Mouse (Mus musculus): ENCODE measurements at regions not wholly inside any gene's neighbourhood (a gene's known extent, or its start where the extent isn't known, plus 50 kb on each side); places are given as distances from the start of the nearest gene placed in this dataset.

DNA sequence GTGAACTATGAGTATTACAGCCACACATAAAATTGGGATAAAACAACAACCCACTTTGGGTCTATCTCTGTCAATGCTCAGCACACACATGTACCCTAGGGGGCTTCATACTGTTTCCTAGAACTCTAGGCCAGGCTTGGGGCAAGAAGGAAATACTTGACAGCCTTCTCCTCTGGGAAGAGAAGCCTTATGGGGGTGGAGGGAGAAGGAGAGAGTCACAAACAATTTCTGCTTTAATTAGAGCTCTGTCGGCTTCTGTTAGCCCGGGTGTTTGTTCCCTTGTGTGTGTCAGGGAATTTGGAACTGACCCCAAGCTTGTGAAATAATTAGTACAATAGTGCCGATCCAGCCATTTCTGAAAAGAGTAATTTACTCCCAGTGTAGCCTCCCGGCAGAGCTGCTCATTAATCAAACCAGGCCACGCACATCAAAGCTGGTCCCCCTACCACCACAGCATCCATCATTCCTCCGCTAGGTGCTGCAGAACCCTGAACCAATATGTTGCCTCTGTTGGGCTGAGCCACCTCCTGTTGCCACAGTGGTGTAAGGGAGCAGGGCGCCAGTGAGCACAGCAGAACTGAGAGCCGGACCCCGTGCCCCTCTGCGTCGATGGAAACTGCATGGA lies 307.3 kb downstream of the Tmem114 start:
- no peak for DNase-seq

DNA sequence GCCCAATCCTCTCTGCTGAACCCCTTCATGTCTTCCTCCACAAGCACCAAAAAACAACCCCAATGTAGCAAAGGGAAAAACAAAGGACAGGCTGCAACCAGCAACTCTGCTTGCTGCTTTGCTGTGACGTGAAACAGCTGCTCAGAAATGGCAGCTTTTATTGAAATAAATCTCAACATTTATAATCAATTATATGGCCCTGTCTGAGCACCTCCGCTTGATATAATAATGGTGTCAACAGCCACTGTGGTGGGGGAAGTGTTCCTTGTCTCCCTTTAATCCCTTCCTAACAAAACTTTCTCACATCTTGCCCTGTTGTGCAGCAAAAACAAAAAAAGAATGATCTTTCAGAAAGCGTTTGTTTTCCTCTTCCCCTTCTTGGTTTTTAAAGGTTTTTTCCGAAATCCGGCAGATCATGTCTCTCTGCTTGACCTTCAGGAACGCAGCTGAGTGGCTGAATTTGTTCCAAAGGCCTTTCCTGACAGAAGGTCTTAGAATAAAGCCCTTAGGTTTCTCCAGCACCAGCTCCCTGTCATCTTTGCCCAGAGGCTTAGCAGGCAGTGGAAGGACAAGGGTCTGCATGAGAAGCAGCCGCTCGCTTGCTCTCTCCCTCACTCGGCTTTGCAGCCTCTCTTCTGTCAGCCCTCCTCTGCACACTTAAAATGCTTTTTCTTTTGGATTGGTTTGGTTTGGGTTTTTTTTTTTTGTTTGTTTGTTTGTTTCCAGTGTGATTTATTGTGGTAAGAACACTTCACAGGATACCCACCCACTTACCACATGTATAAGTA lies 313.4 kb downstream of the Tmem114 start:
- no peak for DNase-seq

DNA sequence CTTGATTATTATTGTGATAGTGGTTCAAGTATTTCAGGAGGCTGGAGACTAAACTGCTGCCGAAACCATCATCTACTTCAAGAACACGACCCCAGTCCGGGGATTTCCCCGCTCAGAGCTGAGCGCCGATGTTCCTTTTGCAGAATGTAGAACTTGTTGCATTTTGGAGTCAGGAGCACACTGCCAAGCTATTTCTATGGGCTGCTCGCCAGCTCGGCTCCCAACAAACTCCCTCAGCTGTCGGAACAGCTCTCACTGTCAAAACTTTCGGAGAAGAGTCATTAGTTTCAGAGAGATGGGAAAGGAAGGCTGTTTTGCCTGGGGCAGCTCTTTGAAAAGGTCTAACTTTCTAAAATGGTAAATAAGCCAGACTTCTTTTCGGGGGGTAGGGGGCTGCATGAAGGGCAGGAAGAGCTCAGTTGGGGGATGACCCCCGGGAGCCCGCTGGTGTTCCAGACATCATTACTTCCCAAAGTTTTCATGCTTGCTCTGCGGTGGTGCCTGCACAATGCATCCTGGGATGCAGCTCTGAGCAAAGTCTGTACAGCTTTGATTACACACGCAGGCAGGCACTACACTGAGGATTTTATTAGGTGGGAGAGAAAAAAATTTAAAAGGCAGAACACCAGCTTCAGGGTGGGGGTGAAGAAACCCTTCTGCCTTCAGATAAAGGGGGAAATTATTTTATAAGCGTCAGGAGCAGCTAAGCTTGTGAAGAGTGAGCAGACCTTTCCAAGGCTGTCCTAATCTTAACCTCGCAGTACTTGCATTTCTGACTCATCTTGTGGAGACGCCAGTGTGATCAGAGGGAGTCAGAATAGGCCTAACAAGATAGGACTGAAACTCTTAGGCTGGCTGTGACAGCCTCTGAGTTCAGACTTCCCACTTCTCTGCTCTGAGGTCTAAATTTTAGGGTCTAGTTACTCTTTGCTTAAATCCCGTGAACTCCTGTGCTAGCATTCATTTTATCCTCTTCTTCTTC lies 316.5 kb downstream of the Tmem114 start:
- DNase-seq = no peak

DNA sequence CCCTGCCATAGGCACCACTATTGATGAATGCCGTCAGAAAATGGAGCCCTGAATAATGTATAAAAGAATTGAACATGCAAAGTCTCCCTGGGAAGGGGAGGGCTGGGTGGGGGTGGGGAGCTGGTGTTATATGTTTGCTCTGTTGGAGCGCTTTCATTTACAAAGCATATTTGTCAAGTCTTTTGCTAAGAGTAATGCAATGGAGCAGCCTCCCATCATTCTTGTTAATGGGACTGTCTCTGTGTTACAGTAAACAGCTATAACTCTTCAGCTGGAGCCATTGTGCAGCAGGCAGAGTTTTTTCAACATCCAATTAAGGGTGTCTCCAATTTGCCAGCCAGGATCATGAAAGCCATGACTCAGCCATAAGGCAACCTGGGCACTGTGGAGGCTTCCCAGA lies 345.9 kb downstream of the Tmem114 start:
- no peak for DNase-seq

DNA sequence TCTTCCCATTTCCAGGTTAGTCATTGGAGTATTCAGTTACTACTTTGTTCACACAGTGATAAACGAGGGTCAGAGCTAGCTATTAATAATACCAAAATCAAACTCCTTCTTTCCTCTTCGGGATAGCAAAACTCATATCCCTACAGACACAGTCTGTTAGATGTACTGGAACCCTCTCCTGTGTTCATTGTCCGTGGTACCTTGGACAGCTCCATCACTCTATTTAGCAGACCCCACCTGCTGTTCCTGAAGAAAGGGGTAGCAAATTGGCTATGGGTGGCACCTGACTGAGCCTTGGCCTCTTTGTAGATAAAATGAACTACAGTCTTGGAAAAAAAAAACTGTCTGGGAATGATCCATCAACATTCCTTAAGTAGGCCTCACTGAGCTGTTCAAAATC lies 346.5 kb downstream of the Tmem114 start:
- no peak for DNase-seq

DNA sequence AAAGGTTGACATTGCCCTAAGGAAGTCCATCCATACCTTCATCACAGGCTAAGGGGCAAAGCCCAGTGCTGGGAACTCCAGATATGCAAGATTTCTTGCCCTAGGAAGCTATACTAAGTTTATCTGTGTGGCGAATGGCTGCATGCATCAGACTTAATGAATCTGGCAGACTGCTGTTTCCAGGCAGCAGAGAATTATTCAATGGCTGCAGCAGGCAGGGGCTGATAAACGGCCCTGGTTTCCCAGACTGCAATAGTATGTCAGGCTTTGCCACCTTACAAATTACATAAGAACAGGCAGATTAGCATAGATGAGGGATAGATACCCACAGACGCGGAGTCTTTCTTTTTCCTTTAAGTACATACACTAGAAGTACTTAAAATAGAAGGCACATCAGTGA lies 350.2 kb downstream of the Tmem114 start:
- no peak for DNase-seq

DNA sequence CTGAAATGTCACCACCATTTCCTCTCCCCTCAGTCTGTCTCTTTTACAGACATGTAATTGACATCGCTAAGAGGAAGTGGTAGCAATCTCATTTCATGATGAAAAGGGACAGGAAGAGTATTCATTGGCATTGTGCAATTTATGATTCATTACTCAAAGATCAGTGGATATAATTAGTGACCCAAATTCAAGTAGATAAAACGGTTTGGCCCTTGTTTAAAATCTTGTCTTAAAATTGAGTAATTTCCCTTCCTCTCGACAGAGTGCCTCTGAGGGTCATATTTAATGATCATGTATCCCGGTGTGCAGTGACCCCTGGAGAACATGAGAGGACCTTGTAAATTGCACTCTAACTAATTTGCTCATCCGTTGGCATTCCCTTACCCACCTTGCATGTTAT lies 371.0 kb downstream of the Tmem114 start:
- DNase-seq = no peak

DNA sequence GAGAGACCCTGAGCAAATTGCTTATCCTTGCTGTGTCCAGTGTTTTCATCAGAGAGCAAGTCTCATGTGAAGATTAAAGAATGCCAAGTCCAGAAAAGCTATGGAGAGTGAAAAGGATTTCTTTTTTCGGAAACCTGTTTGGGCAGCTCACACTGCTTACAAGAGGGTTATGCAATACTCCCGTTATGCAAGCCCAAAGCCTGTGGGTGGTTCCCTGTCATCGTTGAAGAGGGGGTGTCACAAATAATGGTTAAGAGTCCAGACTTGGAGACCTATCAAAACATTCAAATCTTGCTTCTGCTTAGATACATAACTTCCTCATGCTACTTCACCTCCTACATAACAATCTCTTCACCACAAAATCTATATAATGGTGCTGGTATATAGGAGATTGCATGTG lies 416.0 kb downstream of the Tmem114 start:
- DNase-seq = no peak

DNA sequence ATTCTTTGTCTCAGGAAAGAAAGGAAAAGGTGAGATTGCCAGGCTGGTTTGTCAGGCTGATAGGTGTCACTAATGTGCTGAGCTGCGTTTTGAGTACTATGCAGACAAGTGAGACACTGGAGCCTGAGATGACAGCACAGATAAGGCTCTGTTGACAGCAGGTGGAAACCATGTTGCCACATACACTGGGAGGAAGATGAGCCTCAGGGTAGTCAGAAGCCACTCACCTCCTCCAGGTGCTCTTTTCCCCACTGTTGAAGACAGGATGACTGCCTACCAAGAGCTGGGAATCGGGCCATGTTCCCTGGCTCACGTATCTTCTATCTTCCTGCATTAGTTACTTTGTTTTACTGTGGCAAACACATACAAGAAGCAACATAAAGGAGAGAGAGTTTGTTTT lies 418.3 kb downstream of the Tmem114 start:
- DNase-seq = no peak

DNA sequence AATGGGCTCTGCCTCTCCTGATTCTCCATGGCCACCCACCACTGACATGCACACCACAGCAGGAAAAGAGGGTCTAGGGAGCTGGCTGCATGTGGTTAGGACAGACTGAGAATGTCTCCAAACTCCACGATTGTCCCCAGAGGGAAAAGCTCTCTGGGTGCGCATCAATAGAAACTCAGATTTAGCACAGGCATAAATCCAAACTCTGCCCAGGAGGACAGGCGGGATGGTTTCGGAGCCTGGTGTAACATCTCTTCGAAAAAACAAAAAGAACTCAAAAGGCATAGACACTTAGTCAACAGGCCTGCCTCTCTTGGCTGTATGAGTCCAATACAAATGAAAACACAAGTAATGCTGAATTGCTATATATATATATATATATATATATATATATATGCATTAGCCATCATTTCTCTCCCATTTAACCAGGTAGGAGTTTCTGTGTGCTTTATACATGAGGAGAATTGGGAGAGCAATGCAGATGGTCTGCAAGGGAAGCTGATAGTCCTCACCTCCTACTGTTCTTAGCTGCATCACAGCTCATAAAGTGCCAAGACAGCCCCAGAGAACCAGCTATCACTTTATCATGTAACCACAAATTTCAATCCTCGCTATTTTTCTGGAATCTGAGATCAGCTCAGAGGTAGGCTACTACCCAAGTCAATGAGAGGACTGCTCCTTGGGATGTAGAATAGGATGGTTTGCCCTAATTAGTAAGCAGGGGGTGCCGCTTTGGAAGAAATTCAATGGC lies 422.4 kb downstream of the Tmem114 start:
- DNase-seq = no peak

DNA sequence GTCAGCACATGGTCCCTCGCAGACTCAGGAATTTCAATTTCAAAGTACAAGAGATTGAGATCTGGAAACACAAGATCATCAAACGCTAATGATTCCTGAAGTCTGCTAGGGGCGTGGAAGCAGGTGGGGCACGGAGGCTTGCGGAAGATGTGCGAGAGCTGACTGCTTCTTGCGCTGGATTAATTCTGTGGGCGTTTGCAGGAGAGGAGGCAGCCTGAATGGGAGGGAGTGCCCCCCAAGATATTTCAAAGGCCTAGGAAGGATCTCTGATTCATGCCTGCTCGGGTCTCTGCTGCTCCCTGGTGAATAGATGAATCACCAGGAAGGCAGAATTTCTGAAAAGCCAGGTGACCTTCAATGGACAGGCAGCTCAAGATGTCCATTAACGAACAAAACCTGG lies 442.1 kb downstream of the Tmem114 start:
- DNase-seq = no peak

DNA sequence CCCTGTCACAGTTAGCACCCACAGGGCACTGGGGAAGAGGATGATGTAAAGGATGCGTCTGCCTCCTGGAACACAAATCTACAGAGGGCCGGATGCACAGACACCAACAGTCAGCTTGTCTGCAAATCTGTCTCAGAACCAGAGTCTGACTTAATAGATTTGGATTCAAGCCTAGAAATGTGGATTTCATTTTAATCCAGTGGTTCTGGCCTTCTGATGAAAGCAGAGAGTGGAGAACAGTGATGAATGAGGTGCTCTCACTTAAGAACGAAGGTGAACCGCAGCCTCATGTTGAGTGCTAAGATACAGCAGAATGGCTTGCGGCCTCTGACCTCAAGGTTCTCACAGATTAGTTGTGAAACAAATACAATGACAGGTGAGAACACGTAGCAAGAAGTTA lies 446.5 kb downstream of the Tmem114 start:
- DNase-seq = no peak

DNA sequence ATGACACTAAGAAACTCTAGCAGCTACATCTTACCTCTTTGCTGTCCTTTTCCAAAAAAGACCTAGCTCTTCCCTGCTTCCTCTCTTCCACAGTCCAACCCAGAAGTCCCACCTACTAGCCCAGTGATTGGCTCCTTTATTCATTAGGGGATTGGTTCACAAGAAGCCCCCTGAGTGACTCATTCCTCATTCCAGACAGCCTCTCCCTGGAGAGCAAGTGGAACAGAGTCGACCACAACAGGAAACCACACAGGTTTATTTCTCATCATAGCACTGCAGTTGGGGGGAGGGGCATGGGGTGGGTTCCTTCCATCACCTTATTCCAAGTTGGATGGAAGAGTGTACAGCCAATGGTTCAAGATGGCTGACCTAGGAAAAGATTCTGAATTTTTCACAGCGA lies 473.3 kb downstream of the Tmem114 start:
- no peak for DNase-seq

DNA sequence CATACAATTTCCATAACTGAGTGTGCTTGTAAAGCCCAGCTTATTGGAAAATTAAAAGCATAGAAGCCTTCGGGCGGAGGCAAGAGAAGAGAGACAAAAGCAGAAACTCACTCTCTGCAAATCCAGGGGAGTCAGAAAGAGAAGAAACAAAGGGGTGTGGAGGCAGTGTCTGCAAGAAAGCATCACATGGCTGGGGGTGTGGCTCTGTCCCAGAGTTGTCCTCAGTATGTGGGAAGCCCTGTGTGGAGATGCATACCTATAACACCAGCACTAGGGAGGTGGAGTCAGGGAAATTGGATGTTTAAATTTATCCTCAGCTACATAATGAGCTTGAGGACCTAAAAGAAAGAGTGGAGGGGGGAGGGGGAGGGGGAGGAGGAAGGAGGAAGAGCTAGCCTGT lies 482.6 kb downstream of the Tmem114 start:
- DNase-seq = no peak

DNA sequence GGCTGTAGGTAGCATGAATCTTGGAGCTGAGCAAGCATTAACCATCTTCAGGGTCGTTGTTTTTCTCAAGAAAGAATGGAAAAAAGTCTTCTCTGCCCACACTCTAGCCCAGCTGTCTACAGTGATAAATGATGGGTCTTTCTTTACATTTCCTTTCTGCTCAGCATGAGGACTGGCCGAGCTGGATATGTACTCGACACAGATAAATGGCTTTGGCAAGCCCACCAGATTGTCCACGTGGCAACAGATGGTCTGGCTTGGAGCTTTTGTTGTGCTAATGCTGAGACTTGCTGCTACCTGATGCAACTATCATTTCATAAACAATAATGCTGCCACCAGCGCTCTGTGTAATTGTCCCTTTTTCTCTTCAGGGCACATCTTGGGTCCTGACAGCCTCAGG lies 487.8 kb downstream of the Tmem114 start:
- peak; percentile 6 for DNase-seq

DNA sequence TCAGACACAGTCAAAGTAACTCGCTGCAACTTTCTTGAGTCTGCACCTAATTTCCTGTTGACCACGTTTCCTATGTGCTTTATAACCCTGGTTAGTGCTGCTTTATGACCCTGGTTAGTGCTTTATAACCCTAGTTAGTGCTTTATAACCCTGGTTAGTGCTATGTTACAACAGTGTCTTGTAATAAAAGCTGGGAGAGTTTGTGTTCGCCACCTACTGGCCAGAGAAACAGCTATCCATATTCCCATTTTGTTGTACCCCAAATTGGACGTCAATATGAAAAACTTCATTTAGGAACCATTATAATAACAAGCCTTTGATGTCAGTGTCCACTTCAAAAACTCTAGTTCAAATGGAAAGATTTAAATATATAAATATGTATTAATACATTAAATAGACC lies 492.6 kb downstream of the Tmem114 start:
- DNase-seq = peak; percentile 4

DNA sequence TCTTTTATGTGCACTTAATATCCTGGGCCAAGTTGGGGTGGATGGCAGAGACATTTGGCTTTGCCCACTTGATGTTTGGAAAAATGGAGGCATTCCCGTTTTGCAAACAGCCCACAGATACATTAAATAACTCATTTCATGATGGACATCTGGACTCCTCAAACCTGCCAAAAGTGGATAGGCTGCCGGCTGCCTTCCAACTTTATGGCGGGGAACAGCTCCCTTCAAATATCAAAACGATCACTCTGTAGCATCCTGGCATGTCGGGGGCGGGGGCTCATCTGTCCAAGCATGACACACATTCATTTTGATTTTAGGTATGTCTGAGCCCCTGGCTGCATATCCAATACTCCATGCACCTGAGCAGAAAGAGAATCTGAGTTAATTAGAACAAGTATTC lies 493.3 kb downstream of the Tmem114 start:
- no peak for DNase-seq

DNA sequence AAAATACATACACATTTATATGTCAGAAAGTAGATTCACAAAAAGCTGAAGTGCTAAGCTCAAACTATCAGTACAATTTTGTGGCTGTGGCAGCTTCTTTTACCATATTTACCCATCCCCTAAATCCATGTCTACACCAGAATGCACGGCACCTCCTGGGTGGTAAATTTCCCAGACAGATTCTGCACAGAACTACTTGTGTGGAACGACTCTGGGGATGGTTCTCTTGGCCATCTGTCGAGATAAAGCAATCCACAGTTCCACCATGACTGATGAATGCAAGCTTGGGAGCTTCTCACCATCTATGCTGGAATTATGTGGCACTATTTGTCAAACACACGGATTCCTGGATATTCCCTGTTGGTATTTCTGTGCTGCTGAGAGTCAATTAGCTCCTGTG lies 495.8 kb downstream of the Tmem114 start:
- DNase-seq = no peak

DNA sequence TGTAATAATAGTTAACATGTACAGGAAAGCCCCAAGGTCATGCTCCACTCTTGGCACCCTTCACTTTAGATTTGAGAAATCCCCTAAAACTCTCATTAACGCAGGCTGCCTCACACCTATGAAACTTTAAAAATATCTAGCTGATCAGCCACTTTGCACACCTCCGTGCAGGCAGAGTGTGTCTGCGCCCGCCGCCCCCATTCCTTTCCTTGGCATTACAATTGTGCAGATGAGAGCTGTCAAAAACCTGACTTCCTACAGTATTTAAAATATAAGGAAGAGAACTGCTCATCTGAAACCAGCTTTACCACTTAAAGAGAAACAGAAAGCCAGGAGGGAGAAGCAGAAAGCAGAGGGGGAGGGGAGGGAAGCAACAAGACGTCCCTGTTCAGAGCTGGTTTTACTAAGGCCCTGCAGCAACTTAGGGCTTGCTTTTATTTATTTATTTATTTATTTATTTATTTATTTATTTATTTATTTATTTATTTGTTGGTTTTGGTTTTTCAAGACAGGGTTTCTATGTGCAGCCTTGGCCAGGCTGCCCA lies 496.5 kb downstream of the Tmem114 start:
- no peak for DNase-seq

DNA sequence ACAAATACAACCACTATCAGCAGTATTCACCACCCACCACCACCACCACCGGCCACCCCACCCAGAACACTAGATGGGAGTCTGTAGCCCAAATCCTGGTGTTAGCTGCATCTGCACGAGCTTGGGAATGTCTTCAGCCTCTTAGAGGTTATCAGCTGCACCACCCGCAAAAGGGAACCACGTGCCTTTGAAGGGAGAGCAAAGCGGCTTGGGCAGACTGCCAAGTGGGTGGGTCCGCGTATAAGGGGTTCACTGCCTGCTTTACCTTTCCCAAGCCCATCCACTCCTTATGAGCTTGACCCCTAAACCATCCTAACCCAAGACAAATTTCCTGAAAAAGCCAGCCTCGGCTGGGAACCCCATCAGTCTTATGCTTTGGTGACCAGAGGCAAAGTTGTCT lies 497.2 kb downstream of the Tmem114 start:
- DNase-seq = no peak

DNA sequence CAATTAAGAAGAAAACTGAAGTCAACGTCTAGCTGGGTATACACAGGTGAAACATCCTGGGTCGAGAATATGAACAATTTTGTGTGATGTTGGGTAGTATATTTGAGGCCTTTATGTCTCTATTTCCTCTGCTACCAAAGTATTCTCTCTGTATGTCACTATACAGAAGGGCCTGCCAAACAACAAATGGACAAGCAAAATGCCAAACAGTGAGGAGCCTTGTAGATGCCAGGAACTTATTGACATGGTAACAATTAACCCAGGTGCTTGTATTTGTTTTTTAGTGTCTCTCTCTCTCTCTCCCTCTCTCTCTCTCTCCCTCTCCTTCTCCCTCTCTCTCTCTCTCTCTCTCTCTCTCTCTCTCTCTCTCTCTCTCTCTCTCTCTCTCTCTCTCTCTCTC lies 529.1 kb downstream of the Tmem114 start:
- no peak for DNase-seq

DNA sequence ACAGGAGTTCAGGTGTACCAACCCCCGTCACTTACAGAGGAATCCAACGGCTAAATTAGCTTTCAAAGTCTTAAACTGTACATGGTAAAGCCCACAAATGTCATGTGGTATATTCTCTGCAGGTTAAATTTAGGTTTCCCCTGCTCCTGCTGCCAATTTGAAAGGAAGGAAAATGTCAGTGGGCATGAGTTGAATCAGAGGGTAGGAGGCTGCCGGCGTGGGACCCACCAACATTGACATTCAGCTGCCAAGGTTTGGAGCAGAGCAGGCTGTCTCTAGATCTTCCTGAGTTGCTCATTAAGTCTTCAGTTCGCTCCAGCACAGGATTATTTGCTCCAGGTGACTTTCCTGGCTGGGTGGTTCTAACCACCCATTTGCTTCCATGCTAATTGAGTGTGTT lies 532.1 kb downstream of the Tmem114 start:
- no peak for DNase-seq

DNA sequence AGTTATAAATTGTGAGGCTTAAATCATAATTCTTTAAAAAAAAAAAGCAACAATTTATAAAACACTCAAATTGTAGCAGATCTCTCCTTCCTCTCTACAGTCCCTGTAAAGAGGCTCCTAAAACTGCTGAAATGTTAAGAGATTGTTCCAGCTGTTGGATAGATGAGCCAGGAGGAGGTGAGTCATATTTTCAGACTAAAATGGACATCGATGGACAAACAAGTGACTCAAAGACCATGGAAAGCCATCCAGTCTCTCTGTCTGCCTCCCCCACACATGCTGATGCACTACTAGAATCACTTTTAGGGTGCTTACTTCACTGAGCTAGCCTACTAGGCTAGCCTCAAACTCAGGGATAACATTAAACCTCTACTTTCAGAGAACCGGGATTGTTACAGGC lies 561.5 kb downstream of the Tmem114 start:
- no peak for DNase-seq
